Mouse (Mus musculus) heart, embryonic 14.5 days (tissue): Measurements from ENCODE around the gene Prrc2c. TPM values are rescaled to one million over a fixed set of nuclear protein-coding genes. Genes with fewer than 3 reads are reported as not detected.
"Not testable (repeated sequence)": the region's sequence is repeated elsewhere in the genome, so short reads cannot be mapped to it uniquely, and the experiment has no call there.

Experiments used
- ATAC-seq: fragments of 200-750 bp; cut with Nextera tagmentation; 2 replicates; pipeline ENCODE4 v1.8.0; 2017; ENCODE audit warnings: low read depth, moderate TSS enrichment; ENCODE audit not compliant: insufficient number of reproducible peaks, insufficient read depth, low FRiP score
- H3K27ac ChIP-seq, 2 experiments: fragments of 200-500 bp in 1 of 2; fragments of 300-500 bp in 1 of 2; sonication (generic) in 1 of 2; replicated peaks in 1 of 2; 2 replicates each; pipeline ENCODE4 v1.5.1; 2012 to 2014; ENCODE audit warnings: low read depth in 2 of 2, low read length in 2 of 2, control low read depth in 1 of 2, mild to moderate bottlenecking in 1 of 2, mixed read lengths in 1 of 2; ENCODE audit not compliant: control insufficient read depth in 1 of 2, insufficient read depth in 1 of 2
- H3K27me3 ChIP-seq: fragments of 300-500 bp; sonication (generic); 2 replicates; pipeline ENCODE4 v1.6.1; 2014; ENCODE audit warnings: mild to moderate bottlenecking, low read length, control low read depth; ENCODE audit not compliant: control insufficient read depth, insufficient read depth
- H3K36me3 ChIP-seq: fragments of 300-500 bp; sonication (generic); 2 replicates; pipeline ENCODE4 v1.6.1; 2014; ENCODE audit warnings: mild to moderate bottlenecking, control low read depth, low read length, mixed read lengths; ENCODE audit not compliant: control insufficient read depth, insufficient read depth
- H3K4me1 ChIP-seq, 2 experiments: fragments of 200-500 bp in 1 of 2; fragments of 300-500 bp in 1 of 2; sonication (generic) in 1 of 2; 2 replicates each; pipeline ENCODE4 v1.6.1; 2012 to 2014; ENCODE audit warnings: low read length in 2 of 2, control low read depth in 1 of 2, mixed read lengths in 1 of 2; ENCODE audit not compliant: control insufficient read depth in 2 of 2, insufficient read depth in 2 of 2
- H3K4me2 ChIP-seq: fragments of 300-500 bp; sonication (generic); 2 replicates; pipeline ENCODE4 v1.6.1; 2014; ENCODE audit warnings: mild to moderate bottlenecking, low read length
- H3K4me3 ChIP-seq, 2 experiments: fragments of 200-500 bp in 1 of 2; fragments of 300-500 bp in 1 of 2; sonication (generic) in 1 of 2; 2 replicates each; pipeline ENCODE4 v1.5.1; 2012 to 2014; ENCODE audit warnings: low read length in 2 of 2, mild to moderate bottlenecking in 2 of 2, control low read depth in 1 of 2, low read depth in 1 of 2, moderate library complexity in 1 of 2; ENCODE audit not compliant: control insufficient read depth in 1 of 2, insufficient read depth in 1 of 2
- H3K9ac ChIP-seq: fragments of 300-500 bp; sonication (generic); 2 replicates; pipeline ENCODE4 v1.6.1; 2014; ENCODE audit warnings: mild to moderate bottlenecking, low read length
- H3K9me3 ChIP-seq: fragments of 300-500 bp; sonication (generic); 2 replicates; pipeline ENCODE4 v1.6.1; 2016; ENCODE audit warnings: low read length, control low read depth; ENCODE audit not compliant: control insufficient read depth
- WGBS: fragments of 180-500 bp; shearing (Covaris S2); extraction: QIAGEN DNeasy Blood & Tissue Kit; methylation state at CpG from one replicate; pipeline ENCODE4 v1.1.7; 2014; 5-methylcytosine and 5-hydroxymethylcytosine counted together
- polyA plus RNA-seq: library from polyadenylated mRNA; unstranded; fragments of >200 nt; fragmentation: Nextera tagmentation; extraction: Ambion mirVana; gene quantifications from 2 replicates; pipeline ENCODE4 v1.2.1, GENCODE M21; 2014

Gene Prrc2c
- polyA plus RNA-seq, 1 experiment from 2014 or later: 91.7 TPM

DNA sequence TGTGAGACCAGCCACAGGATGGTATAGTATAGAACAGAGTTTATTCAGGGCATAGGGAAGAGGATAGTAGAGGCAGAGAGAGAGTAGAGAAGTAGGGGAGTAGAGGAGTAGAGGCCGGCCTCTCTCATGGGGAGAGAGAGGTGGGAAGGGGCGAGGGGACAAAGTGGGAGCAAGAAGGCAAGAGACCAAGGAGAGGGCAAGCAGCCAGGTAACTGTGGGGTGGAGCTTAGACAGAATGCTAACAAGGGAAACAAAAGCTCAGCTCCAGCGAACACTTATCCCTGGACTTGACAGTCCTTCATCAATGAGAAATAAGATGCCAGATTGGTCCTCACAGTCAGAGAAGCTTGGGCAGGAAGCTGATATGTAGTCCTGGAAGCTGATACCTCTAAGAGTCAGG, 97.8 kb downstream of the Prrc2c start:
- H3K4me3 ChIP-seq: no peak overlapping the region
- no peaks in the 10 kb centered on the region for H3K27me3 ChIP-seq
- H3K4me1 ChIP-seq: peaks cover 0 to 2% of the 10 kb centered on the region in 2 experiments; a peak in 1 of 4 replicates
- ATAC-seq: no peak
- H3K9ac ChIP-seq: no peak overlapping the region
- no peaks in the 10 kb centered on the region for H3K36me3 ChIP-seq
- WGBS: 70% methylated on average over 3 of the region's 3 CpGs
- no peak overlapping the region for H3K4me2 ChIP-seq
- H3K27ac ChIP-seq: no peak overlapping the region
- no peaks in the 10 kb centered on the region for H3K9me3 ChIP-seq

DNA sequence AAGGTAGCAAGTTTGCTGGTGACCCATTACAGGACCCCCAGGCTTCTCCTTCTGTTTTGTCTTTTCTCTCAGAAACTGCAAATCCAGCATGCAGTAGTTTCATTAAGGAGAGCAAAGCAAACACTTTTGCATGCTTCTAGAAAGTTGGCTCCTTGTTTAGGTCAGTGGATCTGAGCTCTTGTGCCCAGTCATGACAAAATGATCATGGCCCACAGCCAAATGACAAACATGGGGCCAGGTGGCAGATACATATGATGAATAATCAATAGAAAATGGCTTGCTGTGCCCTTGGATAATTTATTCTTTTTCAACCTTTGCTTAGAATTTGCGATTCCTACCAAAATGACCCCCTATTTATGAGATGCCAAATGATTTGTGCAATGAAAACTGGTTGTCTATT, 100.5 kb downstream of the Prrc2c start:
- Histone ChIP-seq H3K36me3 (no peaks in the 10 kb centered on the region), H3K4me3 (no peak overlapping the region), H3K4me1 (peaks cover 0 to 2% of the 10 kb centered on the region in 2 experiments; a peak in 1 of 4 replicates), H3K27me3 (no peaks in the 10 kb centered on the region), H3K9ac (no peak overlapping the region), H3K4me2 (no peak overlapping the region), H3K9me3 (no peaks in the 10 kb centered on the region), H3K27ac (no peak overlapping the region)
- WGBS: 95% methylated on average over 1 of the region's 1 CpGs
- no peak for ATAC-seq

DNA sequence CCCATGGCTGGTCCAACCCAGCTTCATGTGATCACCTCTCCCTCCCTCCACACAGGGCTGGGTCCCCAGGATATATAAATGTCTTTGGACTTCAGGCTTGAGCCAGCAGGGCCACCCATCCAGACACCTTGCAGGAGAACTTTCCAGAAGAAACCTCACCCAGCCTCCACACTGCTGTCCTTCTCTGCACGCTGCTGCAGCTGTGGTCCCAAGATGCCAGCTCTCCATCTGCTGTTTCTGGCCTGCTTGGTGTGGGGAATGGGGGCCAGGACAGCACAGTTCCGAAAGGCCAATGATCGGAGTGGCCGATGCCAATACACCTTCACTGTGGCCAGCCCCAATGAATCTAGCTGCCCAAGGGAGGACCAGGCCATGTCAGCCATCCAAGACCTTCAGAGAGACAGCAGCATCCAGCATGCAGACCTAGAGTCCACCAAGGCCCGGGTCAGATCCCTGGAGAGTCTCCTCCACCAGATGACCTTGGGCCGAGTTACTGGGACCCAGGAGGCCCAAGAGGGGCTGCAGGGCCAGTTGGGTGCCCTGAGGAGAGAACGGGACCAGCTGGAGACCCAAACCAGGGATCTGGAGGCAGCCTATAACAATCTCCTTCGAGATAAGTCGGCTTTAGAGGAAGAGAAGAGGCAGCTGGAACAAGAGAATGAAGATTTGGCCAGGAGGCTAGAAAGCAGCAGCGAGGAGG, 101.2 kb downstream of the Prrc2c start, which contains the start of gene Myoc:
Myoc (plus strand) TSS at position 105 of the 700 bp plus-strand sequence.
- no peaks in the 10 kb centered on the region for H3K27me3 ChIP-seq
- no peaks in the 10 kb centered on the region for H3K36me3 ChIP-seq
- H3K9ac ChIP-seq: no peak within 1 kb of the TSS
- H3K27ac ChIP-seq: no peak within 1 kb of the TSS
- H3K4me2 ChIP-seq: no peak within 1 kb of the TSS
- H3K4me3 ChIP-seq: no peak within 1 kb of the TSS
- H3K9me3 ChIP-seq: peaks cover 5% of the 10 kb centered on the region
- no peak for ATAC-seq
- WGBS: 79% methylated on average over 10 of the region's 10 CpGs
- peaks cover 0 to 2% of the 10 kb centered on the region in 2 experiments; a peak in 1 of 4 replicates for H3K4me1 ChIP-seq

DNA sequence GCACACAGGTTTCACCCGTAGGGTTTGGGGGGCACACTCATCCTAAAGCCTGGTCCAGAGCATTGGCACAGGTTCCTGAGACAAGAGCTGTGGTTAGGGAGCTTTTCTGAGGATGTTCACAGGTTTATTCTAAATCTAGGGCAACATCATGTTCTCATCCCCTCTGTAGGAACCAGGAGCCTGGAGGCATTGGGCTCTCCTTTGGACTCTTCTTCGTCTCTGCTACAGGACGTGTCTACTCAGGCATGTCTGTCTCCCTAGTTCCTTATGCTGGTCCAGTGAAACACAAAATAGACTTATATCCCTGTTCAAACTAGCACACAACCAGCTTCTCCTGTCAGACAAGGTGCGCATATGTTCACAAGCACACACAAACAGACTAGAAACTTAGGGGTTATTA, 101.8 kb downstream of the Prrc2c start:
- H3K27me3 ChIP-seq: no peaks in the 10 kb centered on the region
- H3K9ac ChIP-seq: no peak overlapping the region
- peaks cover 8% of the 10 kb centered on the region for H3K9me3 ChIP-seq
- H3K4me3 ChIP-seq: no peak overlapping the region
- no peak for ATAC-seq
- no peak overlapping the region for H3K4me2 ChIP-seq
- no peak overlapping the region for H3K27ac ChIP-seq
- no peaks in the 10 kb centered on the region for H3K36me3 ChIP-seq
- 87% methylated on average over 4 of the region's 4 CpGs for WGBS
- no peaks in the 10 kb centered on the region for H3K4me1 ChIP-seq

DNA sequence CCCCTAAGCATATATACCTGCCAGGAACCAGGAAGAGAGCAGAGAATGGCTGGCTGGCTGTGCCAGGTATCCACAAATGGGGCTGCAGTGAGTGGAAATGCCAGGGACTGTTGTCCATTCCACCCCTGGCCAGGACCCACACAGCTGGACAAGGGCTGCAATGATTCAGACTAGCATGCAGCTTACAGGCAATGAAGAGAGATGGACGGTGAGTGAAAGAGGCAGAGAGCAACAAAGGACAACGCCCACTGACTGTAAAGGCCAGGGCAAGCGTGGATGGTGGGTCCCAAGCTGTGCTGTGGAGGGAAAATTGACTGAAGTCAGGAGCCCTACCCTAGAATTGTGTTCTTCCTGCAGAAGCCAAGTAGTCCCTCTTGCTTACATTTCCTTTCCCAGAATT, 103.8 kb downstream of the Prrc2c start:
- no peak for ATAC-seq
- Histone ChIP-seq H3K4me2 (no peak overlapping the region), H3K27ac (no peak overlapping the region), H3K27me3 (no peaks in the 10 kb centered on the region), H3K9ac (no peak overlapping the region), H3K4me3 (no peak overlapping the region), H3K36me3 (no peaks in the 10 kb centered on the region), H3K9me3 (peaks cover 8% of the 10 kb centered on the region), H3K4me1 (no peaks in the 10 kb centered on the region)
- 64% methylated on average over 3 of the region's 3 CpGs for WGBS

- not testable (repeated sequence) for H3K36me3 ChIP-seq, H3K4me1 ChIP-seq, H3K9ac ChIP-seq, H3K27me3 ChIP-seq, H3K4me3 ChIP-seq, H3K9me3 ChIP-seq, H3K27ac ChIP-seq, ATAC-seq, H3K4me2 ChIP-seq
- 44% methylated on average over 1 of the region's 1 CpGs for WGBS
These were observed 104.9 kb downstream of the Prrc2c start for GRCm38 (mm10) chr1:162635291-162635931.

DNA sequence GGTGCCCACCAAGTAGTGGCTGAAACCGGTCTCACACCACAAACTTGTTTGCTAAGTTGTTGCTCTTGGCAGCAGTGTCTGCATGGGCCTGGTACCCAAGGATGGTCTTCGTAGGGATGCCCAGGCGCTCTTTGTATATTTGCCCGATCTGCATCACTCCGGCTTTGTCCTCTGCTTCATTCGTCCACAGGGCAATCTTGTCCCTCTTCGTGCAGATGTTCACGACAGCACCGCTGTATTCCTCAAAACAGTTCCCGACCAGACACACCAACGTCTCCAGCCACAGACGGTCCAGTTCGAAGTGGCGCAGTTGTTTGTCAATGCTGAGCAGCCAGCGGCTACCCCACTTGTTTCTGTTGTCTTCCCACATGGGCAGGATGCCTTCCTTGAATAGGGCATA, 112.0 kb downstream of the Prrc2c start:
- H3K4me1 ChIP-seq, H3K4me2 ChIP-seq, H3K36me3 ChIP-seq, H3K27me3 ChIP-seq, H3K27ac ChIP-seq, H3K9me3 ChIP-seq, H3K9ac ChIP-seq, H3K4me3 ChIP-seq, ATAC-seq: not testable (repeated sequence)
- 90% methylated on average over 15 of the region's 15 CpGs for WGBS
